Mouse (Mus musculus) layer of hippocampus, postnatal 10 days (tissue): ENCODE results near the gene Dscaml1. TPM values are rescaled to one million over a fixed set of nuclear protein-coding genes. Genes with fewer than 3 reads are reported as not detected.

ENCODE experiments used
- DNase-seq, 2 experiments: peaks; one replicate each; pipeline ENCODE4 v3.0.0; 2021; ENCODE audit warnings: low spot score in 2 of 2
- total RNA-seq, 2 experiments: library from RNA; stranded (reverse); gene quantifications; 2 replicates each; pipeline ENCODE4 v1.2.3; 2021

Gene Dscaml1
- total RNA-seq, 2 experiments from 2014 or later = 67.0 to 72.6 TPM

DNA sequence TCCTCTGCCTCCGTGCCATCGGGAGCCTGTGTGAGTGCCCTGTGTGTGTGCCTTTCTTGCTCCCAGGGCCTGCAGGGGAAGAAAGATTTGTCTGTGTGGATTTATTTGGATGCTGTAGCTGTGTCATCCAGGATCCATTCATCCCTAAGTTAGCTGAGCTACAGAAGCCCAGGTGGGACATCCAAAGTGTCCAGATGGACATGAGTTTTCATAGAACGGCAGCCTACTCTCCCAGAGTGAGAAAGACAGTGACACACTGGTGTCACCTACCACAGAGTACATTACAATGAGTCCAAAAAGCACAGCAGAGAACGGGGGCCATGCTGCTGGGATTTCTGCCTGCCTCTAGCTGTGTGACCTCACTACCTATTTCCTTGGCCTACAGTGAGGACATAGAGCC, 194.5 kb downstream of the Dscaml1 start:
- DNase-seq = no peak

DNA sequence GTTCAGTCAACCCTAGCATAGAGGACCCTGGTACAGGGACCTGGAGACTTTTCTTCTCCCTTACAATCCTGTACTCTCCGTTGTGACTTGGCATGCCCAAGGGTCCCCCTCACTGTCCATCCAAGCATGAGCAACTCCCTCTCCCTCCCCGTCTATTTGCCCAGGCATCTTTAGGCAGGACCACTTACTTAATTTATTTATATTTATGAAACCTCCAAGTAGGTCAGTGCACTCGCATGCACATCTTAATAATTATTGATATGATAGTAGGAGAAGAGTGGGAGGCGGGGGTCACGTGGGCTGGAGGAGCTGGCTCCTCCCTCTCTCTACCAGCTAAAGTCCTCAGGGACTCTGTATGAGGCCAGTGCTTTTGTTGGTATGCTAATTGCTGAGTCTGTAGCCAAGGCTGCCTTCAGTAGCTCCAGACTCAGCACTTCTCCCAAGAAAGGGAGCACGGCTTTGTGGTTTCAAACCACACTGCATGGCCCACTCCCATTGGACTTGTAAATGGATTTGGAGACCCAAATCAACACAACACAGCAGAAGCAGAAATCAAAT, 199.5 kb downstream of the Dscaml1 start:
- no peak for DNase-seq

DNA sequence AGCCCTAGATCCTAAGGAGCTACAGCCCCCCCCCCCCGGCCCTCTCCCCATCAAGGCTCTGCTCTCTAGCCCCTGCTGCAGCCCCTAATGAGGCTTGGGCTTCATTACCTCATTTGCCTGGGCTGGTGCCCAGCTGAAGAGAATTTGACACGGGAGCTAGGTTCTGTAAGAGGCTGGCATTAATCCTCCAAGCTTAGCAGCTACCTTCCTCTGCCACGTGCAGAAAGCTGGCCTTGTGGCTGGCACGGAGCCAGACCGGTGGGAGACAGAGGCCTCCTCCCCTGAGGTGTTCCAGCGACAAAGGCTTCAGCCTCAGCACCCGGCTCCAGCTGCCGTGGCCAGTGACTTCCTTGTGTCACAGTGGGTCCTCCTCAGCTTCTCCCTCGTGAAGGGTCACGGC, 206.1 kb downstream of the Dscaml1 start:
- DNase-seq = peak; percentile 55 to 62

DNA sequence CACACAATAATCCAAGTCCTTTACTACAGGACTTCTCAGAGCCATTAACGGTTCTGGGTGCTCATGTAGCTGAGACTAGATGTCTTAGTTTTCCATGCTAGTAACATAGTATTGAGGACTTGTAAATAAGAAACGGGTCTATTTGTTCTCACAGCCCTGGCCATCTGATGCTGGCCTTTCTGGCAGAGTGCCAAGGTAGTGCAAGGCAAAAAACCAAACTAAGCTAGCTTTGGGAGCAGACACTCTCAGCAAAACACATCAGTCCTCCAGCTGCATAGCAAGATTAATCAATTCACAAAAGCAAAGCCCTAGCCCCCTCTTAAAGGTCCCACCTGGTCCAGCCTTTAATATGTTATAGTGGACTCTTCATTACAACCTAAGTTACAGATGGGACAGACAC, 206.6 kb downstream of the Dscaml1 start:
- DNase-seq = peak in 1 of 2 experiments; percentile 63

DNA sequence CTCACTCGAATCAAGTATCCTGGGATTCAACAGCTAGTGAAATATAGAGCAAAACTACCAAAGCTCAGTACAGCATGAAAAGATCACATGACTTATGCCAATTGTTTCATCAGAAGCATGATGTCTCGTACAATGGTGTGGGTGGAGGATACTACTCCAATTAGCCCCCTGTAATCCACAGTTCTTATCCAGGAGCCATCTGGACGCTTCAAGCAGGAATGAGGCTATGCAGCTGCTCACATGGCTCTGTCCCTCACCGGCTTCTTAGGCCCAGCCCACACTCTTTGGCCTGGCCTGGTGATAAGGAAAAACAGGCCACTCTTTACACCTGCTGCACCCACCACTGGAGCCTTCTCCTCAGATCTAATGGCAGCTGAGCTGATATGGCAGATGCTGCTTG, 208.6 kb downstream of the Dscaml1 start:
- DNase-seq = no peak

GRCm38 (mm10) chr9:45637346-45637745, 210.9 kb downstream of the Dscaml1 start:
- DNase-seq = peak in 1 of 2 experiments; percentile 50

DNA sequence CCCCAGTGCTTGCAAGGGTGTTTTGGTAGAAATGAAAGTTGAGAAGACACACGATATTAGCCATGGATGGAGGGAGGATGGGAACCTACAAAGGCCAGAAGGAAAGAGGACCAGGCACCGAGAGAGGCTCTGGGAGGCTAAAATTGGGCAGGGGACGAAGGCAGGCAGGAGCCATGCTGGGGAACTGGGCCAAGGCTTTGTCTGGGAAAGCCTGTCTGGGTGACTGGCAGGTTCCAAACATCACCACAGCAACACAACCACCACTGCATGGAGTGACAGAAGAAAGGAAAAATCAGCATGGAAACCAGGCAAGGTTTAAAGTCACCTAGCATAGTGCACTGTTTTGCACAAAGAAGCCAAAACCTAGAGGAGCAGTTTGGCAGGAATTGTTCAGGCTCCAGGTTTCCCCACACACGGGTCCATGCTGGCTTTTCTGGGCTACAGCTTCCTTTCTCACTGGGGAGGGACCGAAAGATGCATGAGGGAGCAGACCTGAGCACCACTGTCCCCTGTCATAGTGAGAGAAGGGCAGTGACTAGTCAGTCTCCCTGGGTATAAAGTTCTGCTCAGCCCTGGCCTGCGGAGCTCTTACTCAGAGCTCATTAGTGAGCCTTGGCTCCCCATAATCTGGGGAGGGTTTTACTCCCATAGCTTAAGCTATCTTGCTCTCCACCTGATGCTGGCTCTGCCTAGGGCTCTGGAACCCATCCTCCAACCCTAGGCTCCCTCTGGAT, 211.9 kb downstream of the Dscaml1 start:
- peak in 1 of 2 experiments; percentile 59 for DNase-seq

- no peak for DNase-seq
Observed at GRCm38 (mm10) chr9:45644833-45645388, 218.5 kb downstream of the Dscaml1 start.

DNA sequence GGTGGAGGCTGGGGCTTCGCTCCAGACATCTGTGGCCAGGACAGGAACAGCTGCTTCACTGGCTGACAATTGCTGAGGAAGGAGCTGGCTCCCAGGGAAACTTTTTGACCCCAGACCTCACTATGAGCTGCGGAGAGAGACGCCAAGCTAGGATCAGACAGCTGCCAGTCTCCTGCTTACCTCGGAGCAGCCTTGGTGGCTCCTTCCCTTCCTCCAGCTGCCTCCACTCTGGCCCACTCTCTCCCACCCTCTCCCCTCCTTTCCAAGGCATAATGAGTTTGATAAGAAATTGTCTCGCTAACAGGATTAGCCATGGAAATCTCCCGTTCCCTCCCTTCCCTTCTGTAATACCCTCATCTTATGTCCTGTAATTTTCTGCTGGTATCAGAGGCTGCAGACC, 219.1 kb downstream of the Dscaml1 start:
- DNase-seq = no peak

GRCm38 (mm10) chr9:45651078-45651809, 224.8 kb downstream of the Dscaml1 start:
- DNase-seq = no peak

DNA sequence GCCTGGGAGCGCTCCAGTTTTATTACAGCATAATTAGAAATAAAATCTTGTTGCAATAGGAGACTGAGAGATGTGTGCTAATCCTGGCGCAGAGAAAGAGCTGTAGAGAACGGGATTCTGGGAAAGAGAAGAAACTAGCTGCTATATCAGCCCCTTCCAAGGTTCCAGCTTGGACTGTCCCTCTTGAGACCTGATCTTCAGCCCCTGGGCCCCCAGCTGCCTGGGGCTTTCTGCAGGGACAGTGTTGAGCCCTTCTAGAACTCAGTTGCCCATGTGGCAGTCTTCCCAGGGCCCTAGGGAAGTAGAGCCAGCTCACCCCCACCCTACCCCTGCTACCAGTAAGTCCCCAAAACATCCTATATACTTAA, 225.4 kb downstream of the Dscaml1 start:
- DNase-seq = no peak

- DNase-seq = no peak
Observed at GRCm38 (mm10) chr9:45657172-45658062, 231.0 kb downstream of the Dscaml1 start.

DNA sequence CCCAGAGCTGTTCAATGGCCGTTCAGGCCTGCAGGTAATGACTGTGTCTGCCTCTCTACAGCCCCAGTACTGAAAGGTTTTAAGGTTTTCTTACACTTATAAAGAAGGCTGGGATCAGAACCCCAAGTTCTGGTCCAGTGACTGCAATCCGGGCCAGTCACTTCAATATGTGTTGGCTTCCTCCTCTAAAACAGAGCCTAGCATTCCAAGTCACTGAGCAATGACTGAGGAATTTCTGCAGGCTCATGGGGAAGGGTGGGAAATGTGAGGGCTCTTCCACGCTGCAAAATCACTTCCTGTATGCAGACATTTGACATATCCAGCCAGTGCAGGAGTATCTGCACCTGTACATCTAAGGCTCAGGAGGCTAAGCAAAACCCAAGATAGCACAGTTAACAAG, 233.8 kb downstream of the Dscaml1 start:
- no peak for DNase-seq

DNA sequence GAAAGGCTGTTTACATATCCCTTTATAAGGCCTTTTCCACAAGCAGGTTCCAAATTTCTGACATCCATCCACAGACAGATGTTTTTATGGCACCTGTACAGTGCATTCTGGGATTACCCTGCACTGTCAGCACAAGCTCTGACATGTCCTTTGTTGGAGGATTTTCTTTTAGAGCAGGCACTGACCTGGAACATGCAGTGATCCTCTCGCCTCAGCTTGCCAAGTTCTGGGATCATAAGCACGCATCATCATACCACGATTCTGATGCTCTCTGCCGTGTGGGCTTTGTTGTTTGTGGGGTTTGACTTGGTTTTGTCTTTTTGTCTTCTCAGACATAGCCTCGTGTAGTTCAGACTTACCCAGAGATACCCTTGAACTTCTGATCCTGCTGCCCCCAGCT, 236.0 kb downstream of the Dscaml1 start:
- DNase-seq = no peak

- peak; percentile 81 to 83 for DNase-seq
Observed at GRCm38 (mm10) chr9:45663386-45664315, 237.2 kb downstream of the Dscaml1 start.

DNA sequence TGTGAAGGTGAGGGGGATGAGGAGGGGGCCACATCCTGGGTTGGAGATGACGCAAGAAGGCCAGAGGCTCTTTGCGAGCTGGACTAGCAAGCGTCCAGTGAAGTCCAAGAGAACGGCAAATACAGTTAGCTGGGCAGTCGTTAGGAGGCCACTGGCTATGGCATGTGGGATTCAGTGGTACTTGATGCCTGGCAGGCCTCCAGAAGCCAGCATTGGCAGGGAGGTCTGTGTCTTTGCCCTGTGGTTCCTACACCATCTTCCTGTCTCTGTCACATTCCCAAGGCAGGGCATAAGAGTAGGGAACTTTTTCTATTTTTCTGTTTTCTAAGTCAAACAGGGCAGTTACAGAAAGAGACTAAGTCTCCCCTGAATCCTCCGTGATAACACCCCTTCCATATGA, 237.9 kb downstream of the Dscaml1 start:
- DNase-seq = peak in 1 of 2 experiments; percentile 47

GRCm38 (mm10) chr9:45664871-45665394, 238.5 kb downstream of the Dscaml1 start:
- peak; percentile 50 to 65 for DNase-seq

DNA sequence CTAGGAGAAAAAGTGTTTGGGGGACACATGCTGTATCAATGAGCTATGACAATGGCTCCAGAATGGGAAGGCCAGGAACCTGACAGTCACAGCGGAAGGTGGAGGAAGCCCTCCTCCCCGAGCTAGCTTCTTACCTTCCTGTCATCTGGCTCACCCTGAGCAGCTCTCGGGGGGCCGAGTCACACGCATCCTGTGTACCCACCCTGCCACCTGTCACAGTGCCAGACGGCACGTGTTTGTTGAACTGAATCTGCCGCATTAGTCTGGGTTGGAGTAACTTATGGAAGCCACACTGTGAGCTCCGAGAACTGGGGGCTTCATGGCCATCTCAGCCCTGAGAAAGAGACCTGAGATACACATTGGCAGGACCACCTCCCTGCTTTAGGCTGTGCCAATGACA, 249.5 kb downstream of the Dscaml1 start:
- DNase-seq = peak in 1 of 2 experiments; percentile 47

DNA sequence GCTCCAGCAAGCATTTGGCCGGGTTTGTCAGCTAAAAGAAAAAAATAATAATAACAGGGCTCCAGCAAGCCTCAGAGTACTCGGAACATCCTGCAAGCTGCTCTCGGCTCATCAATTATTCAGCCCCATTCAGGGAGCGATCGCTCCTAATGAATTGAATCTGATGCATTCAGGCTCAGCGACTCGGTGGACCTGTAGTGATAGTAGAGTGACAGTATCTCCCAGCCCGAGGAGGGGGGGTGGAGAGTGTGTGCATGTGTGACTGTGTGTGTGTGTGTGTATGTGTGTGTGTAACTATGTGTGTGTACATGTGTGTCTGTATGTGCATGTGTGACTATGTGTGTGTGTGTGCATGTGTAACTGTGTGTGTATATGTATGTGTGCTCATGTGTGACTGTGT, 250.2 kb downstream of the Dscaml1 start:
- DNase-seq = peak in 1 of 2 experiments; percentile 33
